Mouse (Mus musculus) liver, embryonic 14.5 days (tissue): ENCODE measurements at regions not wholly inside any gene's neighbourhood (a gene's known extent, or its start where the extent isn't known, plus 50 kb on each side); places are given as distances from the start of the nearest gene placed in this dataset.

Source experiments
- ATAC-seq: fragments of 200-750 bp; cut with Nextera tagmentation; 2 replicates; pipeline ENCODE4 v1.8.0; 2017; ENCODE audit warnings: moderate number of reproducible peaks, mild to moderate bottlenecking, moderate library complexity; ENCODE audit not compliant: insufficient read depth
- DNase-seq, 3 experiments: peaks; one replicate each; pipeline ENCODE4 v3.0.0-alpha.2; 2012 to 2013; ENCODE audit warnings: low read depth in 3 of 3, low spot score in 3 of 3
- H3K27ac ChIP-seq: fragments of 300-500 bp; sonication (generic); 2 replicates; pipeline ENCODE4 v1.5.1; 2014; ENCODE audit warnings: moderate library complexity, mild to moderate bottlenecking, control low read depth, inconsistent platforms
- H3K27me3 ChIP-seq: fragments of 300-500 bp; sonication (generic); 2 replicates; pipeline ENCODE4 v1.6.1; 2014; ENCODE audit warnings: mild to moderate bottlenecking, low read length, moderate library complexity; ENCODE audit not compliant: control insufficient read depth, insufficient read depth
- H3K36me3 ChIP-seq: fragments of 300-500 bp; sonication (generic); replicated peaks from 2 replicates; pipeline ENCODE4 v1.6.1; 2014; ENCODE audit warnings: low read depth; ENCODE audit not compliant: control insufficient read depth, insufficient read depth
- H3K4me1 ChIP-seq, 2 experiments: fragments of 200-500 bp in 1 of 2; fragments of 300-500 bp in 1 of 2; sonication (generic) in 1 of 2; replicated peaks; 2 replicates each; pipeline ENCODE4 v1.6.1; 2012 to 2014; ENCODE audit warnings: antibody characterized with exemption in 1 of 2, inconsistent platforms in 1 of 2, low read length in 1 of 2; ENCODE audit not compliant: control insufficient read depth in 2 of 2, insufficient read depth in 2 of 2
- H3K4me2 ChIP-seq: fragments of 300-500 bp; sonication (generic); 2 replicates; pipeline ENCODE4 v1.6.1; 2014; ENCODE audit warnings: low read depth, mild to moderate bottlenecking, control low read depth, moderate library complexity
- H3K4me3 ChIP-seq, 2 experiments: fragments of 200-500 bp in 1 of 2; fragments of 300-500 bp in 1 of 2; sonication (generic) in 1 of 2; 2 replicates each; pipeline ENCODE4 v1.5.1; 2012 to 2014; ENCODE audit warnings: low read depth in 2 of 2, low read length in 2 of 2, mild to moderate bottlenecking in 2 of 2, control low read depth in 1 of 2, inconsistent platforms in 1 of 2, moderate library complexity in 1 of 2; ENCODE audit not compliant: insufficient read depth in 1 of 2
- H3K9ac ChIP-seq: fragments of 300-500 bp; sonication (generic); replicated peaks from 2 replicates; pipeline ENCODE4 v1.6.1; 2014; ENCODE audit warnings: mild to moderate bottlenecking, control low read depth, moderate library complexity
- H3K9me3 ChIP-seq: fragments of 300-500 bp; sonication (generic); 2 replicates; pipeline ENCODE4 v1.6.1; 2016; ENCODE audit warnings: low read length, mixed read lengths; ENCODE audit not compliant: control insufficient read depth
- CTCF ChIP-seq: IDR thresholded peaks from 2 replicates; pipeline ENCODE4 v1.5.1; 2016; ENCODE audit warnings: antibody characterized with exemption, low read depth, control low read depth
- EP300 ChIP-seq: IDR thresholded peaks from 2 replicates; pipeline ENCODE4 v1.6.1; 2016; ENCODE audit warnings: antibody characterized with exemption, low read depth
- WGBS: fragments of 180-500 bp; shearing (Covaris S2); extraction: QIAGEN DNeasy Blood & Tissue Kit; methylation state at CpG from one replicate; pipeline ENCODE4 v1.1.7; 2014; ENCODE audit not compliant: insufficient replicate concordance; 5-methylcytosine and 5-hydroxymethylcytosine counted together

GRCm38 (mm10) chr7:125262672-125263365, 181.7 kb upstream of the Kdm8 start:
- TF ChIP-seq CTCF (no peak), EP300 (no peak)
- H3K4me2 ChIP-seq = no peak overlapping the region
- no peak overlapping the region for H3K9ac ChIP-seq
- no peak overlapping the region for H3K27ac ChIP-seq
- WGBS = 61% methylated on average over 12 of the region's 12 CpGs
- no peak overlapping the region for H3K4me3 ChIP-seq
- H3K27me3 ChIP-seq = no peaks in the 10 kb centered on the region
- H3K9me3 ChIP-seq = no peaks in the 10 kb centered on the region
- DNase-seq (no peak), ATAC-seq (no peak)
- H3K4me1 ChIP-seq = no peaks in the 10 kb centered on the region
- H3K36me3 ChIP-seq = no peaks in the 10 kb centered on the region

- DNase-seq = no peak
- no peak for ATAC-seq
- no peaks in the 10 kb centered on the region for H3K27me3 ChIP-seq
- H3K4me3 ChIP-seq = no peak overlapping the region
- no peak overlapping the region for H3K9ac ChIP-seq
- no peaks in the 10 kb centered on the region for H3K4me1 ChIP-seq
- no peaks in the 10 kb centered on the region for H3K9me3 ChIP-seq
- no peaks in the 10 kb centered on the region for H3K36me3 ChIP-seq
- 44% methylated on average over 2 of the region's 2 CpGs for WGBS
- no peak overlapping the region for H3K27ac ChIP-seq
- TF ChIP-seq CTCF = peak; percentile 9; the same call in 1 of the 2 replicates
- no peak for TF ChIP-seq EP300
- H3K4me2 ChIP-seq = no peak overlapping the region
These were observed 180.7 kb upstream of the Kdm8 start for GRCm38 (mm10) chr7:125263756-125264155.

- DNase-seq (no peak), ATAC-seq (no peak)
- no peaks in the 10 kb centered on the region for H3K9me3 ChIP-seq
- no peak overlapping the region for H3K9ac ChIP-seq
- no peak for TF ChIP-seq EP300
- no peak for TF ChIP-seq CTCF
- no peak overlapping the region for H3K27ac ChIP-seq
- WGBS = 28% methylated on average over 3 of the region's 3 CpGs
- no peaks in the 10 kb centered on the region for H3K36me3 ChIP-seq
- no peak overlapping the region for H3K4me2 ChIP-seq
- H3K4me3 ChIP-seq = no peak overlapping the region
- H3K27me3 ChIP-seq = no peaks in the 10 kb centered on the region
- no peaks in the 10 kb centered on the region for H3K4me1 ChIP-seq
These were observed 173.8 kb upstream of the Kdm8 start for GRCm38 (mm10) chr7:125270711-125271110.

- H3K9ac ChIP-seq = no peak overlapping the region
- no peak for ATAC-seq
These were observed 173.1 kb upstream of the Kdm8 start for GRCm38 (mm10) chr7:125271356-125271755.

GRCm38 (mm10) chr7:125281371-125281770, 163.1 kb upstream of the Kdm8 start:
- DNase-seq (no peak), ATAC-seq (no peak)
- H3K36me3 ChIP-seq = no peaks in the 10 kb centered on the region
- 54% methylated on average over 3 of the region's 3 CpGs for WGBS
- no peak overlapping the region for H3K9ac ChIP-seq
- no peak overlapping the region for H3K4me2 ChIP-seq
- no peak overlapping the region for H3K27ac ChIP-seq
- H3K27me3 ChIP-seq = no peaks in the 10 kb centered on the region
- TF ChIP-seq EP300 (no peak), CTCF (no peak)
- no peaks in the 10 kb centered on the region for H3K9me3 ChIP-seq
- no peaks in the 10 kb centered on the region for H3K4me1 ChIP-seq
- no peak overlapping the region for H3K4me3 ChIP-seq

More at GRCm38 (mm10) chr7:125271356-125271755, 173.1 kb upstream of the Kdm8 start:
- H3K27me3 ChIP-seq = no peaks in the 10 kb centered on the region
- DNase-seq = no peak
- H3K9me3 ChIP-seq = no peaks in the 10 kb centered on the region
- no peak overlapping the region for H3K4me3 ChIP-seq
- TF ChIP-seq CTCF (no peak), EP300 (no peak)
- H3K4me1 ChIP-seq = no peaks in the 10 kb centered on the region
- H3K36me3 ChIP-seq = no peaks in the 10 kb centered on the region
- no peak overlapping the region for H3K4me2 ChIP-seq
- WGBS = 63% methylated on average over 4 of the region's 4 CpGs
- no peak overlapping the region for H3K27ac ChIP-seq
